Mouse (Mus musculus) limb, embryonic 12.5 days (tissue): ENCODE data around the gene Mad1l1. TPM values are rescaled to one million over a fixed set of nuclear protein-coding genes. Genes with fewer than 3 reads are reported as not detected.

Experiments
- ATAC-seq: fragments of 200-750 bp; cut with Nextera tagmentation; 2 replicates; pipeline ENCODE4 v1.8.0; 2017; ENCODE audit warnings: low read depth, moderate TSS enrichment; ENCODE audit not compliant: insufficient number of reproducible peaks, insufficient read depth, low FRiP score, low TSS enrichment
- H3K27ac ChIP-seq: fragments of 300-500 bp; sonication (generic); 2 replicates; pipeline ENCODE4 v1.5.1; 2016; ENCODE audit warnings: mild to moderate bottlenecking, moderate library complexity
- H3K27me3 ChIP-seq: fragments of 300-500 bp; sonication (generic); 2 replicates; pipeline ENCODE4 v1.6.1; 2016; ENCODE audit warnings: mild to moderate bottlenecking, moderate library complexity
- H3K36me3 ChIP-seq: fragments of 300-500 bp; sonication (generic); 2 replicates; pipeline ENCODE4 v1.6.1; 2016; ENCODE audit warnings: mild to moderate bottlenecking, moderate library complexity
- H3K4me1 ChIP-seq: fragments of 300-500 bp; sonication (generic); replicated peaks from 2 replicates; pipeline ENCODE4 v1.6.1; 2016
- H3K4me2 ChIP-seq: fragments of 300-500 bp; sonication (generic); 2 replicates; pipeline ENCODE4 v1.6.1; 2016; ENCODE audit warnings: mild to moderate bottlenecking, moderate library complexity
- H3K4me3 ChIP-seq: fragments of 300-500 bp; sonication (generic); replicated peaks from 2 replicates; pipeline ENCODE4 v1.5.1; 2016; ENCODE audit warnings: mild to moderate bottlenecking
- H3K9ac ChIP-seq: fragments of 300-500 bp; sonication (generic); replicated peaks from 2 replicates; pipeline ENCODE4 v1.6.1; 2016; ENCODE audit warnings: mild to moderate bottlenecking, moderate library complexity
- H3K9me3 ChIP-seq: fragments of 300-500 bp; sonication (generic); 2 replicates; pipeline ENCODE4 v1.6.1; 2016; ENCODE audit warnings: mild to moderate bottlenecking, moderate library complexity
- WGBS: fragments of 180-500 bp; shearing (Covaris S2); methylation state at CpG from one replicate; pipeline ENCODE4 v1.1.7; 2016; 5-methylcytosine and 5-hydroxymethylcytosine counted together
- polyA plus RNA-seq: library from polyadenylated mRNA; unstranded; fragments of >200 nt; fragmentation: Nextera tagmentation; extraction: Ambion mirVana; gene quantifications from 2 replicates; pipeline ENCODE4 v1.2.1, GENCODE M21; 2016

Gene Mad1l1
- polyA plus RNA-seq, 1 experiment from 2014 or later = 55.9 TPM

- no peak overlapping the region for H3K27ac ChIP-seq
- ATAC-seq = no peak
- H3K4me2 ChIP-seq = no peak overlapping the region
- peaks cover 54% of the 10 kb centered on the region for H3K36me3 ChIP-seq
- no peaks in the 10 kb centered on the region for H3K4me1 ChIP-seq
- 94% methylated on average over 5 of the region's 5 CpGs for WGBS
- H3K4me3 ChIP-seq = no peak overlapping the region
- no peaks in the 10 kb centered on the region for H3K27me3 ChIP-seq
- H3K9me3 ChIP-seq = no peaks in the 10 kb centered on the region
- H3K9ac ChIP-seq = no peak overlapping the region
Measured at GRCm38 (mm10) chr5:140258633-140259032, 62.7 kb downstream of the Mad1l1 start.

GRCm38 (mm10) chr5:140258035-140258434 lies 63.3 kb downstream of the Mad1l1 start:
- ATAC-seq = no peak

GRCm38 (mm10) chr5:140257439-140257838 lies 63.9 kb downstream of the Mad1l1 start:
- H3K27me3 ChIP-seq = no peaks in the 10 kb centered on the region
- ATAC-seq = no peak
- H3K27ac ChIP-seq = no peak overlapping the region
- no peak overlapping the region for H3K4me3 ChIP-seq
- whole genome bisulfite sequencing = 94% methylated on average over 5 of the region's 5 CpGs
- no peaks in the 10 kb centered on the region for H3K9me3 ChIP-seq
- no peak overlapping the region for H3K9ac ChIP-seq
- H3K36me3 ChIP-seq = peaks cover 61% of the 10 kb centered on the region
- H3K4me1 ChIP-seq = no peaks in the 10 kb centered on the region
- no peak overlapping the region for H3K4me2 ChIP-seq

More at GRCm38 (mm10) chr5:140258035-140258434, 63.3 kb downstream of the Mad1l1 start:
- Histone ChIP-seq H3K4me2 (no peak overlapping the region), H3K27ac (no peak overlapping the region), H3K4me1 (no peaks in the 10 kb centered on the region), H3K9me3 (no peaks in the 10 kb centered on the region), H3K9ac (no peak overlapping the region), H3K4me3 (no peak overlapping the region), H3K36me3 (peaks cover 56% of the 10 kb centered on the region), H3K27me3 (no peaks in the 10 kb centered on the region)
- 89% methylated on average over 3 of the region's 3 CpGs for WGBS

- H3K9ac ChIP-seq = no peak overlapping the region
- H3K27ac ChIP-seq = no peak overlapping the region
- ATAC-seq = no peak
- H3K4me3 ChIP-seq = no peak overlapping the region
- WGBS = 89% methylated on average over 10 of the region's 10 CpGs
- no peaks in the 10 kb centered on the region for H3K27me3 ChIP-seq
- peaks cover 63% of the 10 kb centered on the region for H3K36me3 ChIP-seq
- H3K4me1 ChIP-seq = no peaks in the 10 kb centered on the region
- no peak overlapping the region for H3K4me2 ChIP-seq
- H3K9me3 ChIP-seq = no peaks in the 10 kb centered on the region
Measured at GRCm38 (mm10) chr5:140256685-140257084, 64.7 kb downstream of the Mad1l1 start.

GRCm38 (mm10) chr5:140255265-140255664 lies 66.1 kb downstream of the Mad1l1 start:
- no peak overlapping the region for H3K9ac ChIP-seq
- H3K27ac ChIP-seq = no peak overlapping the region
- no peak overlapping the region for H3K4me2 ChIP-seq
- no peaks in the 10 kb centered on the region for H3K9me3 ChIP-seq
- H3K36me3 ChIP-seq = peaks cover 57% of the 10 kb centered on the region
- no peak for ATAC-seq
- no peaks in the 10 kb centered on the region for H3K27me3 ChIP-seq
- no peak overlapping the region for H3K4me3 ChIP-seq
- H3K4me1 ChIP-seq = no peaks in the 10 kb centered on the region
- WGBS = 76% methylated on average over 5 of the region's 5 CpGs

- no peak overlapping the region for H3K4me2 ChIP-seq
- no peak overlapping the region for H3K4me3 ChIP-seq
- ATAC-seq = no peak
- H3K36me3 ChIP-seq = peaks cover 51% of the 10 kb centered on the region
- no peaks in the 10 kb centered on the region for H3K4me1 ChIP-seq
- 95% methylated on average over 1 of the region's 1 CpGs for WGBS
- no peak overlapping the region for H3K27ac ChIP-seq
- H3K27me3 ChIP-seq = no peaks in the 10 kb centered on the region
- H3K9me3 ChIP-seq = no peaks in the 10 kb centered on the region
- H3K9ac ChIP-seq = no peak overlapping the region
Measured at GRCm38 (mm10) chr5:140254656-140255055, 66.7 kb downstream of the Mad1l1 start.

GRCm38 (mm10) chr5:140251989-140252388 lies 69.4 kb downstream of the Mad1l1 start:
- WGBS = 93% methylated on average over 2 of the region's 2 CpGs

GRCm38 (mm10) chr5:140250370-140250769 lies 71.0 kb downstream of the Mad1l1 start:
- no peak overlapping the region for H3K27ac ChIP-seq
- H3K9me3 ChIP-seq = no peaks in the 10 kb centered on the region
- WGBS = 87% methylated on average over 3 of the region's 3 CpGs
- ATAC-seq = no peak
- H3K36me3 ChIP-seq = peaks cover 26% of the 10 kb centered on the region
- H3K4me3 ChIP-seq = no peak overlapping the region
- no peak overlapping the region for H3K9ac ChIP-seq
- no peaks in the 10 kb centered on the region for H3K4me1 ChIP-seq
- H3K27me3 ChIP-seq = no peaks in the 10 kb centered on the region
- H3K4me2 ChIP-seq = no peak overlapping the region

More at GRCm38 (mm10) chr5:140251989-140252388, 69.4 kb downstream of the Mad1l1 start:
- Histone ChIP-seq H3K4me3 (no peak overlapping the region), H3K9me3 (no peaks in the 10 kb centered on the region), H3K27ac (no peak overlapping the region), H3K4me2 (no peak overlapping the region), H3K27me3 (no peaks in the 10 kb centered on the region), H3K9ac (no peak overlapping the region), H3K4me1 (no peaks in the 10 kb centered on the region), H3K36me3 (peaks cover 34% of the 10 kb centered on the region)
- ATAC-seq = no peak

GRCm38 (mm10) chr5:140249359-140250062 lies 71.8 kb downstream of the Mad1l1 start:
- Histone ChIP-seq H3K9me3 (no peaks in the 10 kb centered on the region), H3K36me3 (peaks cover 23% of the 10 kb centered on the region), H3K4me3 (no peak overlapping the region), H3K4me2 (no peak overlapping the region), H3K27me3 (no peaks in the 10 kb centered on the region), H3K4me1 (no peaks in the 10 kb centered on the region), H3K27ac (no peak overlapping the region), H3K9ac (no peak overlapping the region)
- ATAC-seq = no peak
- 89% methylated on average over 6 of the region's 6 CpGs for WGBS

- no peak overlapping the region for H3K9ac ChIP-seq
- no peak overlapping the region for H3K4me3 ChIP-seq
- H3K4me2 ChIP-seq = no peak overlapping the region
- no peaks in the 10 kb centered on the region for H3K9me3 ChIP-seq
- ATAC-seq = no peak
- 65% methylated on average over 2 of the region's 2 CpGs for WGBS
- no peaks in the 10 kb centered on the region for H3K4me1 ChIP-seq
- H3K27me3 ChIP-seq = no peaks in the 10 kb centered on the region
- H3K27ac ChIP-seq = no peak overlapping the region
- peaks cover 12% of the 10 kb centered on the region for H3K36me3 ChIP-seq
Measured at GRCm38 (mm10) chr5:140248101-140248500, 73.3 kb downstream of the Mad1l1 start.

GRCm38 (mm10) chr5:140240235-140240634 lies 81.1 kb downstream of the Mad1l1 start:
- Histone ChIP-seq H3K4me1 (no peaks in the 10 kb centered on the region), H3K27me3 (no peaks in the 10 kb centered on the region), H3K36me3 (peaks cover 16% of the 10 kb centered on the region), H3K27ac (no peak overlapping the region), H3K4me3 (no peak overlapping the region), H3K9ac (no peak overlapping the region), H3K4me2 (no peak overlapping the region), H3K9me3 (no peaks in the 10 kb centered on the region)
- no peak for ATAC-seq
- WGBS = 90% methylated on average over 3 of the region's 3 CpGs

- ATAC-seq = no peak
- Histone ChIP-seq H3K4me2 (no peak overlapping the region), H3K9ac (no peak overlapping the region), H3K27ac (no peak overlapping the region), H3K27me3 (no peaks in the 10 kb centered on the region), H3K36me3 (peaks cover 16% of the 10 kb centered on the region), H3K9me3 (no peaks in the 10 kb centered on the region), H3K4me3 (no peak overlapping the region), H3K4me1 (peaks cover 3% of the 10 kb centered on the region)
- WGBS = 80% methylated on average over 3 of the region's 3 CpGs
Measured at GRCm38 (mm10) chr5:140238880-140239279, 82.5 kb downstream of the Mad1l1 start.
